Mouse (Mus musculus) thymus, adult 2 months (tissue): ENCODE results near the gene Syne4.

ENCODE experiments used
- CTCF ChIP-seq: fragments of 200-500 bp; IDR thresholded peaks from 2 replicates; pipeline ENCODE4 v1.5.1; 2012; ENCODE audit warnings: mild to moderate bottlenecking, control low read depth, low read length, moderate library complexity, borderline replicate concordance; ENCODE audit not compliant: control insufficient read depth, poor library complexity, insufficient read depth; ENCODE audit errors: extremely low read depth
- POLR2A ChIP-seq: fragments of 200-500 bp; IDR thresholded peaks from 2 replicates; pipeline ENCODE4 v1.6.1; 2012; ENCODE audit warnings: mild to moderate bottlenecking, low read length, control low read depth, moderate library complexity; ENCODE audit not compliant: control insufficient read depth, poor library complexity, insufficient read depth; ENCODE audit errors: extremely low read depth

DNA sequence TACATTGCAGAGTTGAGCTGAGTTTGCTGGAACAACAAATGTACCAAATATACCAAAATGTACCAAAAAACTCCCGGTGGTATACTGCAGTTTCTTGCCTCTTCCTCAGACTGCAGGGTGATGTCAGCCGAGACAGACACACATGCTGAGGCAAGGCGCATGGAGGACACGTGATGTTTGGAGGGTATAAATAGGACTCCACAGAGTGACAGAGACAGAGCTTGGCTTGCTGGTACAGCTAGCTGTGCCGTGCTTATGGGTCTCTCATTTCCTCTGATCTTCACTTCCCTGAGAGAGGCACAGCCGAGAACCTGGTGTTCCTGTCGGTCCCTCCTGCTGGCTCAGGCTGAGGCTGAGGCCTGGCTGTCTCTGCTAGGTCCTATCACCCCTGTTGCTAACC lies 31.9 kb upstream of the Syne4 start:
- TF ChIP-seq CTCF (no peak), POLR2A (no peak)
